Mouse (Mus musculus) hindbrain, postnatal 0 days (tissue): Measurements from ENCODE around the gene Stx6. TPM values are rescaled to one million over a fixed set of nuclear protein-coding genes. Genes with fewer than 3 reads are reported as not detected.

ENCODE experiments used
- ATAC-seq: fragments of 200-750 bp; cut with Nextera tagmentation; 2 replicates; pipeline ENCODE4 v1.8.0; 2017; ENCODE audit warnings: mild to moderate bottlenecking, moderate TSS enrichment, moderate library complexity
- DNase-seq: peaks from one replicate; pipeline ENCODE4 v3.0.0-alpha.2; 2015; ENCODE audit warnings: low spot score
- H3K27ac ChIP-seq: fragments of 300-500 bp; sonication (generic); 2 replicates; pipeline ENCODE4 v1.5.1; 2014; ENCODE audit warnings: mild to moderate bottlenecking
- H3K27me3 ChIP-seq: fragments of 300-500 bp; sonication (generic); 2 replicates; pipeline ENCODE4 v1.6.1; 2014; ENCODE audit warnings: low read length, mixed read lengths; ENCODE audit not compliant: insufficient read depth
- H3K36me3 ChIP-seq: fragments of 300-500 bp; sonication (generic); 2 replicates; pipeline ENCODE4 v1.6.1; 2014; ENCODE audit warnings: low read length, mixed read lengths; ENCODE audit not compliant: insufficient read depth
- H3K4me1 ChIP-seq: fragments of 300-500 bp; sonication (generic); 2 replicates; pipeline ENCODE4 v1.6.1; 2014; ENCODE audit warnings: antibody characterized with exemption, low read length, mixed read lengths; ENCODE audit not compliant: insufficient read depth
- H3K4me2 ChIP-seq: fragments of 300-500 bp; sonication (generic); 2 replicates; pipeline ENCODE4 v1.6.1; 2014; ENCODE audit warnings: low read depth, mild to moderate bottlenecking, low read length, moderate library complexity, mixed read lengths
- H3K4me3 ChIP-seq: fragments of 300-500 bp; sonication (generic); 2 replicates; pipeline ENCODE4 v1.5.1; 2014; ENCODE audit warnings: low read length
- H3K9ac ChIP-seq: fragments of 300-500 bp; sonication (generic); replicated peaks from 2 replicates; pipeline ENCODE4 v1.6.1; 2014; ENCODE audit warnings: mild to moderate bottlenecking, low read length, moderate library complexity, mixed read lengths
- H3K9me3 ChIP-seq: fragments of 300-500 bp; sonication (generic); 2 replicates; pipeline ENCODE4 v1.6.1; 2016; ENCODE audit warnings: low read length, mixed read lengths
- CTCF ChIP-seq: IDR thresholded peaks from 2 replicates; pipeline ENCODE4 v1.5.1; 2016; ENCODE audit warnings: antibody characterized with exemption, control low read depth, low read depth
- WGBS: fragments of 180-500 bp; shearing (Covaris S2); extraction: QIAGEN DNeasy Blood & Tissue Kit; methylation state at CpG from one replicate; pipeline ENCODE4 v1.1.7; 2014; 5-methylcytosine and 5-hydroxymethylcytosine counted together
- polyA plus RNA-seq: library from polyadenylated mRNA; unstranded; fragments of >200 nt; fragmentation: Nextera tagmentation; extraction: Ambion mirVana; gene quantifications from 2 replicates; pipeline ENCODE4 v1.2.1, GENCODE M21; 2015
- total RNA-seq: library from RNA; depleted of rRNA; stranded (reverse); fragments of >200 nt; gene quantifications from 2 replicates; pipeline ENCODE4 v1.2.3, GENCODE M21; 2014

Stx6 gene
- total and polyA plus RNA-seq, 2 experiments from 2014 or later: 82.2 to 84.2 TPM

DNA sequence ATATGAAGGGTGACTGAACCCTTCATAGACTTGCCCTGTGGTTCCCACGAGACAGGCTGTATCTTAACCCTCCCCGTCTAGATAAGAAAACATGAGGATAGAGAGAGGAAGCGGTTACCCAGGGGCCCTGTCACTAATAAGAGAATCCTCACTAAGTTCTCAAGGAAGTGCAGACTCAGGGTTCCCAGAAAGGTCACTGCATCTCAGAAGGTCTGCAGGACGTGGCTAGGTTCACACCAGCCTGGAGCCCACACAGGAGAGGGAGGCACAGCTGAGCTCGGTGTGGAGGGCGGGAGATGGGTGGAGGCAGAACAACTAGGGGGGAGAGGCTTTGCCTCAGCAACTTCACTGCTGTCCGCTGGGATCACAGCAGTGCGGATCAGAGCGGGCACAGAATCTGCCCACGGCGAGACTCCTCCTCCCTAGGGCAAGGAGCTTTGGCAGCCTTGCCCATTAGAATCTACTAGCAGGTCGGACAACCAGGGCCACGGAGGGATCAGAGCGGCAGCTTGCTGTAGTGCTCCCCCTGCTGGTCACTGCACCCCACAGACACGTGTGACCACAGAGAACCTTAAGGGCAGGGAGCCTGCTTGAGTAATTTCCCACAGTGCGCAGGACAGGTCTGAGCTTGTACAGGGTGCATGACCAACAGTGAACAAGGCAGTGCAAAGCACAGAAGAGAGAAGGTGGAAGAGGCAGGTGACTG, 65.5 kb downstream of the Stx6 start:
- DNase-seq: peak; percentile 91
- TF ChIP-seq CTCF: peak; percentile 97
- Histone ChIP-seq H3K9ac (no peak overlapping the region), H3K27me3 (no peaks in the 10 kb centered on the region), H3K4me2 (peak overlapping the region; percentile 24; the same call in 1 of the 2 replicates), H3K4me3 (no peak overlapping the region), H3K4me1 (peaks cover 12% of the 10 kb centered on the region), H3K36me3 (0 out of 2 replicates have a peak, but pooled peaks cover 4% of the 10 kb centered on the region), H3K9me3 (no peaks in the 10 kb centered on the region), H3K27ac (no peak overlapping the region)
- peak; percentile 78 for ATAC-seq
- WGBS: 30% methylated on average over 16 of the region's 16 CpGs

DNA sequence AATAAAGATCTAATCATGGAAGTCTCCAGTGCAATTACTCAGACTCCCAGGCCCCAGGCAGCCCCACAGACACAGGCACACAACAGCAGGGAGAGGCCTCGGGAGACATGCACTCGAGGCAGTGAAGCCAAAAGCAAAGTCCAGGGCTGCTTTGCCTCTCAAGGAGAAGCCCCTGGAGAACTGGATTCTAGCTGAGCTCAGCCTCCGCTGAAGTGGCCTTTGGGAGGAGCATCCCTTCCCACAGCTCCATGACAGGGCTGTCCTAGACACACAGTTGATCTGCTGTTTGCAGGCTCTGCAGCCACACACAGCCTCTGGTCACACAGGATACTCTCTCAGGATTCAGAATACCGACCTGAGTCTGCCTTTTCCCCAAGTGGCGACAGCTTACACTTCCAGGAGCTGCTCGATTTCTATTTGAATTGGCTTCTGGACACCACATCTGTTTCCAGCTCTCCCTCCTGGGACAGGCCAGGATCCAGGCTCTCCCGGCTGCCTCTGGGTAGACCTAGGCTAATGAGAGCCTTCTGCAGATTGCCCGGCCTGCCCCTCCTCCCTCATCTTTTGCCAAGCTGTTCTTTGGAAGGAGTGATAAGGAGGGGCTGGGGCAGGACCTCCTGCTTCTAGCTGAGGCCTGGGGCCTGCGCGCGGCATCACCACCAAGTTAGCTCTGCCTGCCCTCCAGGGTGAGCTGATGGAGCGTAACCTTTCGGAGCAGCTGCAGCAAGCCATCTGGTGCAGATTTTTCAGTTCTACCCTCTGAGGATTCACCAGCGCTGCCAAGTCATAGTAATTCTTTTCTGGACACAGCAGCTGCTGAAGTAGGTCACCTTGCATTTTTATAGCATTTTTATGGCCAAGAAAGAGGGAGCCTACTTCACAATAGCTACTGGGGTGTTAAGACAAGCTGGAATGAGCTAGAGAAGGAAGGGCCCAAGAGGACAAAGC, 71.2 kb downstream of the Stx6 start:
- H3K27ac ChIP-seq: peak overlapping the region; percentile 90
- no peak for TF ChIP-seq CTCF
- H3K9me3 ChIP-seq: no peaks in the 10 kb centered on the region
- no peaks in the 10 kb centered on the region for H3K36me3 ChIP-seq
- H3K9ac ChIP-seq: peak overlapping the region; percentile 30; the same call in 1 of the 2 replicates
- no peaks in the 10 kb centered on the region for H3K27me3 ChIP-seq
- 19% methylated on average over 14 of the region's 14 CpGs for WGBS
- DNase-seq: peak; percentile 74
- H3K4me2 ChIP-seq: 0 out of 2 replicates have a peak overlapping the region, but pooled peaks have one; percentile 3
- H3K4me1 ChIP-seq: peaks cover 30% of the 10 kb centered on the region
- H3K4me3 ChIP-seq: no peak overlapping the region
- peak; percentile 58 for ATAC-seq

DNA sequence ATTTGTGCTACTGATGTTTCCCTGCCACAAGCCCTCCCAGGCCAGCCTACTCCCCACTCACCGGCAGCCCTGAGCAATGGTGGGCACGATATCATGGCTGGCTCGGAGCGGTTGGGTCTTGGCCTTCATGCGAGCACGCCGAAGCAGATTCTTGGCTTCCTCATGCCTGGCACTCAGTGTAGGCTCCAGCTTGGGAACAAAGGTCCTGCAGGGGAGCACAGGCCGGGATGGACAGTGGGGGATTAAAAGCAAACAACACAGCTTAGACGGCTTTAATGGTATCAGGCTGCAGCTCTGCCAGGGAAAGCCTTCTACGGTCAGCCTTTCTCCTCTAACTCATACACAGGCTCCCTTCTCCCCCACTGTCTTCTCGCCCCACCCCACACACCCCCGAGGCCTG, 73.9 kb downstream of the Stx6 start:
- DNase-seq (peak; percentile 48), ATAC-seq (peak; percentile 10; the same call in 1 of the 2 replicates)
- WGBS: 35% methylated on average over 12 of the region's 12 CpGs
- no peaks in the 10 kb centered on the region for H3K9me3 ChIP-seq
- no peak overlapping the region for H3K9ac ChIP-seq
- H3K4me1 ChIP-seq: peaks cover 35% of the 10 kb centered on the region
- no peak for TF ChIP-seq CTCF
- no peak overlapping the region for H3K4me2 ChIP-seq
- peak overlapping the region; percentile 90 for H3K27ac ChIP-seq
- H3K4me3 ChIP-seq: no peak overlapping the region
- no peaks in the 10 kb centered on the region for H3K36me3 ChIP-seq
- H3K27me3 ChIP-seq: no peaks in the 10 kb centered on the region

DNA sequence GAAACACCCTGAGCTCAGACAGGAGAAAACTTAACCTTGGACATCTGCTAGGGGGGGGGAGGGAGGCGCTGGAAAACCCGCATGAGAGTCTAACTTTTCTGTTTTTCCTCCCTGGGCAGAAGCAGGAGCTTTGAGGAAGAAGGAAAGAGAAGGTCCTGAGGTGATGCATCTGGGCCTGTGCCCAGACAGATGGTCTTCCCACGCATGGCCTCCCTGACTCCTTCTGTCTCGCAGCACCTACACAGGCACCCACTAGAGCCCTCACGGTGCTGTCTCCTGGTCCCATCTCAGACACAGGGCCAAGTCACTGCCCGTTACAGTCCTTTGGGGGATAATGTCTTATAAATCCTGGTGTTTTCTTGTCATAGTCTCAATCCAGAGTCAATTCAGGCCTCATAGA, 74.3 kb downstream of the Stx6 start:
- ATAC-seq: no peak
- no peak overlapping the region for H3K4me3 ChIP-seq
- H3K9ac ChIP-seq: no peak overlapping the region
- H3K27me3 ChIP-seq: no peaks in the 10 kb centered on the region
- no peaks in the 10 kb centered on the region for H3K9me3 ChIP-seq
- no peak overlapping the region for H3K4me2 ChIP-seq
- no peak for DNase-seq
- TF ChIP-seq CTCF: no peak
- peaks cover 35% of the 10 kb centered on the region for H3K4me1 ChIP-seq
- 50% methylated on average over 6 of the region's 6 CpGs for WGBS
- H3K36me3 ChIP-seq: no peaks in the 10 kb centered on the region
- peak overlapping the region; percentile 90 for H3K27ac ChIP-seq

DNA sequence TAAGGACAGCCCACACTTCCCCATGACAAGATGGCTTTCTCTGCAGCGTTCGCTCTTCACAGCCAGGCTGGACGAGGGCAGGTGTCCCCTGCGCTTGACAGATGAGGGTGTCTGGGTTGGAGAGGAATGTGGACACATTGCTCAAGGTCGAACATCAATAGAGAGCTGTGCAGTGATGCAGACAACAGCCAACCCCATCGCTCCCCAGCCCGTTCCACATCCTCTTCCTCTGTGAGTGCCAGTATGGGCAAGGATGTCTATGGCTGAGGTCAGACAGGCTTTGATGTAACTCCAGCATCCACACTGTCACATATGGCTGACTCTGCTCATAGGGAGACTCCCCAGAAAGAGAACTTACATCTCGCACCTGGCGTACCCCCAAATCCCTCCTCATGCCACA, 74.9 kb downstream of the Stx6 start:
- Histone ChIP-seq H3K9ac (no peak overlapping the region; the same call in 1 of the 2 replicates), H3K4me2 (no peak overlapping the region), H3K9me3 (no peaks in the 10 kb centered on the region), H3K27me3 (no peaks in the 10 kb centered on the region), H3K27ac (peak overlapping the region; percentile 90), H3K36me3 (no peaks in the 10 kb centered on the region), H3K4me1 (peaks cover 35% of the 10 kb centered on the region), H3K4me3 (no peak overlapping the region)
- ATAC-seq: no peak
- DNase-seq: no peak
- TF ChIP-seq CTCF: no peak
- WGBS: 55% methylated on average over 9 of the region's 9 CpGs

DNA sequence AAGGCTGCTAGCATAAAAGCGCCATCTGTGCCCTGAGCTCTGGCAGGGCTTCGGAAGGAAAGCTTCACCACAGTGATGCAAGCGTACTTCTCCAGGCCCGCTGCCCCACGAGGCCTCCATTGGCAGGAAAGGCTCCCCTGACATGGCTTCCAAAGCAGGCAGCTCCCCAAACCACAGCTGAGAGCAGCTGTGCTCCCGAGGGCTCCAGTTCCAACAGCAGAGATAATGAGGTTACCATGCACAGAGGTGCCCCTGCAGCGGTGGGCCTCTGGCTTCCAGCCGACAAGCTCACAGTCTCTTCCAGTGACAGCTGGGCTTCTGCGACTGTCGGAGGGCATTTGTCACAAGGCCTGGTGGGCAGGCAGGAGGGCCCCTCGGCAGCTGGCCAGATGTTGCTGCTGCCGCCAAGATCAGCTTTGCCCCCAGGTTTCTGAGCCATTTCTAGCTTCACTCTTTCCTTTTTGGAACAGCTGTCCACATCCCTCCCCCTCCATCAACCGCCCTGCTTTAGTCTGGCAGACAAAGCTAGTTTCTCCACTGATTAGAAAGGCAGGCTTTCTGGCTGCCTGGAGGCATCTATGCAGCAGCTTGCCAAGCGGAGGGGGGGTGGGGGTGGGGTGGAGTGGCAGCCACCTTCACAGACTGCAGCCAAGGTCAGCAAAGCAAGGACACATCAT, 75.6 kb downstream of the Stx6 start:
- H3K4me1 ChIP-seq: peaks cover 35% of the 10 kb centered on the region
- no peak; the same call in 1 of the 2 replicates for TF ChIP-seq CTCF
- no peak overlapping the region for H3K4me2 ChIP-seq
- no peak overlapping the region for H3K4me3 ChIP-seq
- ATAC-seq (peak; percentile 65), DNase-seq (peak; percentile 80)
- 14% methylated on average over 14 of the region's 14 CpGs for WGBS
- H3K9ac ChIP-seq: peak overlapping the region; percentile 13; the same call in 1 of the 2 replicates
- no peaks in the 10 kb centered on the region for H3K9me3 ChIP-seq
- H3K27me3 ChIP-seq: no peaks in the 10 kb centered on the region
- peak overlapping the region; percentile 90 for H3K27ac ChIP-seq
- no peaks in the 10 kb centered on the region for H3K36me3 ChIP-seq
